Mouse (Mus musculus) liver, embryonic 14.5 days (tissue): ENCODE results near the gene Nmur1.

Experiments
- CTCF ChIP-seq: IDR thresholded peaks from 2 replicates; pipeline ENCODE4 v1.5.1; 2016; ENCODE audit warnings: antibody characterized with exemption, low read depth, control low read depth
- EP300 ChIP-seq: IDR thresholded peaks from 2 replicates; pipeline ENCODE4 v1.6.1; 2016; ENCODE audit warnings: antibody characterized with exemption, low read depth

DNA sequence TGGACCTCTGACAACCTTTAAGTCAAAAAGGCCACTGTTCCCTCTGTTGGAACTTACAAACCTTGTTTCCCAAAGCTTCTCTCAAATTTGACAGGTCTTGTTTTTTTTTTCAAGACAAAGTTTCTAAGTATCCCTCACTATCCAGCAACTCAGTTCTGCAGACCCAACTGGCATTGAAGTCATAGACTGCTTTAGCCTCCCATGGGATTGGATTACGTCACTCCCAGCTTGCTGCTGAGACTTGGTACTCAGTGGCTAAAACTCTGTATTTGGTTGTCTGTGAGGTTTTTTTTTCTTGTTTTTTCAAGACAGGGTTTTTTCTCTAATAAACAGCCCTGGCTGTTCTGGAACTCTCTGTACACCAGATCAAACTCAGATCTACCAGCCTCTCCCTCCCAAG is 76.3 kb downstream of the Nmur1 start:
- TF ChIP-seq EP300 (no peak), CTCF (no peak)
